Mouse (Mus musculus) testis, adult 2 months (tissue): ENCODE data around the gene Gpr82.

Experiments
- CTCF ChIP-seq: fragments of 200-500 bp; IDR thresholded peaks from 2 replicates; pipeline ENCODE4 v1.5.1; 2012; ENCODE audit warnings: low read depth, mild to moderate bottlenecking, inconsistent platforms, low read length, moderate library complexity; ENCODE audit not compliant: control insufficient read depth, insufficient read depth, insufficient replicate concordance
- POLR2A ChIP-seq: fragments of 200-500 bp; IDR thresholded peaks from 2 replicates; pipeline ENCODE4 v1.6.1; 2012; ENCODE audit warnings: low read depth, mild to moderate bottlenecking, inconsistent platforms, low read length, moderate library complexity; ENCODE audit not compliant: control insufficient read depth

DNA sequence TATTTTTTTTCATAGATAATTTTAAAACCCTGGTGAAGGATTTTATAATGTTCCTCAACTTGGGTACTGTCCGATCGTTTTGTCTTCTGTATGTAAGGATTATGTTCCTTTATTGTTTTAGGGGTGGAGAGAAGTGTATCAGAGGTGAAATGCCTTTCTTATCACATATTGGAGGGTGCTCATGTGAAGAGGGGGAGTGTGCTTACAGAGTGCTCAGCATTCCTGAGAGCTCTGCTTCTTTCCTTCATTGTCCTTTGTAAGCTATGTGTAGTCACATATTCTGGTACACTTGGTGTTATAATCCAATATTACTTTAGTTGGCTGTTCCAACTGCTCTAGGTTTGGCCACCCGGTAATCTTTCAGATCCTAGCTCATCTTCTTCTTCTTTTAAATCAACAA, 39.5 kb downstream of the Gpr82 start:
- no peak for TF ChIP-seq CTCF
- TF ChIP-seq POLR2A, result no peak
